Mouse (Mus musculus) kidney, postnatal 14 days (tissue): Measurements from ENCODE around the gene Sf3a3.

Source experiments
- DNase-seq: peaks from one replicate; pipeline ENCODE4 v3.0.0; 2022; ENCODE audit warnings: mixed read lengths

The Sf3a3 gene

DNA sequence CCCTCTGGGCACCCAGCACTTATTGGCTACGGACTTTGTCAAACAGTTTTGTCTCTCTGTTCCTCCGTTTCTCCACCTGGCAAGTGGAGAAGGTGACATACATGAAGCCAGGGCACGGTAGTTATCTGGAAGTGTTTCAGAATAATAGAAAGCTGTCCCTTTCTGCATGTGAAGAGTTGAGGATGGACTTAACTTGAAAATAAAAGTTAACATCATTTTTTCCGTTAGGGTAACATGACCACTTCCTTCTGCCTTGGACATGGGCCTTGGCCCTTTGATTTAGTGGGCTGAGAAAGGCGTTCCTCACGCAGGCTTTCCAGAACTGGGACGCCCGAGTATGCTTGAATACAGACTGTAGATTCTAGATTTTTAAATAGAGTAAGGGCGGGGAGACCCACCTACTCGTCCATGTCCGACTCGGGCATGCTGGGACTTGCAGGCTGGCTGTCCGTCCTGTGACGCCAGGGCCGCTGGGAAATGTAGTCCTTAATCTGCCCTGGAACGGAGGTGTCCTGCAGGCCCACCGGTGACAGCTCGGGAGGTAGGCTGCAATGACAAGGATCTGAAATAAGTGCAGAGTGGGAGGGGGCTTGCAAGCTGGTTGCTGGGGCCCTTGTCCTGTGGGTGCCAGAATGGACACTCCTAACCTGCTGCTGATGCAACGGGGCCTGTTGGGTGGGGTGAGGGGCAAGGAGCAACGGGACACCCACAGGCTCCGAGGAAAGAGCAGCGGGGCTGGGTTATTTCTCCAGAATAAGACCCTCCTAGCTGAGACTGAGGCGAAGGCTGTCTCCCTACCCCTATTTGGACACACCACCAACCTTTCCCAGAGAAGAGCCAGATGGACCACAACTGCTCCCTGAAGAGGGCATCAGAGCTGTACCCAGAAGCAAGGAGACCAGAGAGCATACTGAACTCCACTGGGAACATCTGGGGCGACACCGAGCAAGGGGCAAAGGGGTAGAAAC is 27.1 kb downstream of the Sf3a3 start, which contains the start of gene Inpp5b:
Gene Inpp5b, plus strand, starts transcription at position 475 of the 968 bp plus-strand sequence.
- peak; percentile 90 for DNase-seq

DNA sequence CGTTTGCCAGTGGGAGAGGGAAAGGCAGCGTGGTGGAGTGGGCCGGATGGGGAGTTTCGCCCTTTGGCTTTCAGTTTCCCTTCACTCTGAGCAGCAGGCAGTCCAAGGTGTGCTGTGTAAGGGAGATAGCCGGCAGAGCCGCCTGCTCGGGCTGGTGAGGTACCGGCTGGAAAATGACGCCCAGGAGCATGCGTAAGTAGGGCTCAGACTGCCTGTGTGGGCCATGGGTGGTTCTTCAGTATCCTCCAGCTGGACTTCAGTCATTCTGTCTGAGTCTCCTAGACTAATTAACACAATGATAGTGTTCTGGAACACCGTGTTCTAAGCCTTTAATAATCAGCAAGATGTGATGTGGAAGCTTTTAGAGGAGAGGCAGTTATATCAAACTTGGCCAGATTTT is 28.3 kb downstream of the Sf3a3 start:
- peak; percentile 54 for DNase-seq

DNA sequence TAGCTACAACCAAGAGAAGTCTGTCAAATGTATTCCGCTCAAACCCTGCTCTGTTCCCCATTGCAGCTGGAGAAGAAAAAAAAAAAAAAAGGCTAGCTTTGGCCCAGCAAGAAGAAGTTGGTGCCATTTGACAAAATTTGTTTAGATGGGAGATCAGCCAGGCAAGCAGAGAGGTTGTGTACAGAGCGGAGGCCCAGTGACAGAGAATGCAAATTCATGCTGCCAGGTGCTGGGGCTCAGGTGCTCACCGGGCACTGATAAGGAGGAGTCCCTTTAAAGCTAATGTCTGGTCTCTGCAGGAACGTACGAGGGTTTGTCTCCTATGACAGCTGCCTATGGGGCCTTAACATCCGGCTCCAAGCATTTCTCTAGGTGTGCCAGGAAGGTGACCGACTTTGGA is 32.0 kb downstream of the Sf3a3 start:
- DNase-seq: no peak

DNA sequence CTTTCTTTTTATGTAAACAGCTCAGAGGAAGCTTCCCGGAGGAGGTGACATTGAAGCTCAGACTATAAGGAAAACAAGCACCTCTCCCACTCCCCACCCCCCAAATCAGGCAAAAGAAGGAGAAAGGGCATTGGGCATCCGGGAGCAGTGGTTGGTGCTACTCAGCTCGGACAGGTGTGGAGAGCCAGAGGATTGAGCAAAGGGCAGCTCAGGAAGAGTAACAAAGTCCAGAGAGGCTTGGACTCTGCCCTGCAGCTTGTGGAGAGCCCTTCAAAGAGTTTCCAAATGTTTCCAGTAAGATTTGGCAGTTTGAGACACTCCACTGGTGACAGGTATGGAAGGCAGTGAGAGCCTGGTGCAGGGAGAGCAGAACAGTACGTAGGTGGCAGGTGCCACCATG is 33.3 kb downstream of the Sf3a3 start:
- DNase-seq: peak; percentile 71

DNA sequence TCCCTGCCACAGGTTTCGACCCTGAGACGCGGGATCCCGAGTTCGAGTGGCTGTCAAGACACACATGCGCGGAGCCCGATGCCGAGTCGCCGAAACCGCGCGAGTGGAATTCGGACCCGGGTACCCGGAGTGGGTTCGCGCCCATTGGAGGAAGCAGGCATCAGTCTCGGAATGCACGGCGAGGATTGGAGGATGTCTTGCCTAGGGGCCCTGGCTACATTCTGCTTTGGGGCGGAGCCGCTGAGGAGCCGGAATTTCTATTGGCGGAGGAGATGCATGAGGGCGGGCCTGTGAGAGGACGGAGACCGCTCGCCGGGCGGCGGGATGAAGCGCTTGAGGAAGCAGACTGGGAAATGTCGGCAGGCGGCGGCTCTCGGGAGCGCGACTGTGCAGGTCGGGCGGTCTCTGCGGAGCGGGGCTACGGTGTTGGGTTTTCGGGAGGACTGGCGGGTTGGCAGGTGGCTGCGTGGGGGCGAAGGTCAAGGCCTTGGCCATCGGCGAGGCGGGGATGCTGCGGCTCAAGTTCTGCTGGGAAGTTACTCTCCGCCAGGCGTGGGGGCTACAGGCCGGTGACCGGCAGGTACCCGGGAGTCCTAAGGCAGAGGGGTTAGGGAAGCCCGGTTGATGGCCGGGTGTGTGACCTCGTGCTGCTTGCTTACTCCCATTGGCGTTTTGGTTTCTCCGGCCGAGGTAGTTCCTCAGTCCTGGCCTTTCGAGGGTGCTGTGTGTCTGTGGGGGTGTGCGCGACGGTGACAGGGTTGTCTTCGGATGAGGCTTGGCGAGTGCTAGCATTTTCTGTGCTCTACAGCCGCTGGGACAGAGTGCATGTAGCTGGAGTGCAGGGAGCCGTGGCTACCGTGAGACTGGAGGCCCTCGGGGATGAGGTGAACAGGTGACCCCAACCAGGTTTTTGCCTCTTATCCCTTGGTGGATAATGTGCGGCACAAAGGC is 37.0 kb downstream of the Sf3a3 start:
- peak; percentile 99 for DNase-seq

DNA sequence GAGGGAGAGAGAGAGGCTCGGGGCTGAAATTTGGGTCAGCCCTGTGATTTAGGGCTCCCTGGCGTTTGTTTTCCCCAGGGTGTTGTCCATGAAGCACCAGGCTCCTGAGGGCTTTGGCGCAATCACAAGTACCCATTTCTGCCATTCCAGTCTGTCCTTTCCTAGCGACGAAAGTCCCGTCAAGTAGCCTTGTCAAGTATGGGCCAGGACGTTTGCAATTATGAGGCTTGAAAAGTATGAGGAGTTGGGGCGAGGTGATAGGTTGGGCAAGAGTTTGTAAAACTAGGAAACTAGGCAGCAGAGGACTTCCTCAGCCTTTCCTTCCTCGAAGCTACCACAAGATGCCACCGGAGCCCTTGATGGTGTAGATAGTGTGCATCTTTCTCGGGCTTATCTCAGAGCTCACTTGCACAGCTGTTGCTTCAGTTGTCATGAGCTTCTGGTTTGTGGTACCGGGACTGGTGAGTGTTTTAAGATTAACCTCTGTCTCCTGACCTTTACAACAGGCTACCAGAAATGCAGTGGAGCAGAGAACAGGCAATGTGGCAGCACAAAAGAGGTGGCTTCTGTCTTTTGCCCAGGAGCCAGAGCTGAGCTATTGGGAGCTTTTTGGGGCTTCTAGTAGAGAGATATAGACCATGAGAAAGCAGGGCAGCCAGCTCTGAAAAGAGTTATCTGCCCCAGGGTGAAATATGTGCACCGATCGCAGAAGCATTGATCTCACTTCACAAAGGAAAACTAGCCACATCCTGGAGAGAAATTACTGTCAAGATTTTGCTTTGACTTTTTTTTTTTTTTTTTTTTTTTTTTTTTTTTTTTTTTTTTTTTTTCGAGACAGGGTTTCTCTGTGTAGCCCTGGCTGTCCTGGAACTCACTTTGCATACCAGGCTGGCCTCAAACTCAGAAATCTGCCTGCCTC is 38.0 kb downstream of the Sf3a3 start:
- peak; percentile 36 for DNase-seq

DNA sequence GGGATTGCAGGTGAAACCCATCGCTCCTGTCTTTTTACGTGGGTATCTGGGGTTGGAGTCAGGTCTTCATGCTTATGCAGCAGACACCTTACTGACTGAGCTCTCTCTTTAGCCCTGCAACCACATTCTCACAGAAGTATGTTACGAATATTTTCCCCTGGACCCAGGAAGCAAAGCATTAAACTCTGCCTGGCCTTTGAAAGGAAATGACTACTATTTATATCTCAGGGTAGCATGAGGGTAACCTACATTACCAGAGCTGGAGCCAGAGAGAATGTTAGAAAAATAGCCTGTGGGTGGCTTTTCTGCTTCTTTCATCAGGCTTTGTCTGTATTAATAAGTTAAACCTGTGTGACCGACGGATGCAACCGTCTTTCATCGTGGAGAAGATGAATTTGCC is 41.0 kb downstream of the Sf3a3 start:
- DNase-seq: no peak

DNA sequence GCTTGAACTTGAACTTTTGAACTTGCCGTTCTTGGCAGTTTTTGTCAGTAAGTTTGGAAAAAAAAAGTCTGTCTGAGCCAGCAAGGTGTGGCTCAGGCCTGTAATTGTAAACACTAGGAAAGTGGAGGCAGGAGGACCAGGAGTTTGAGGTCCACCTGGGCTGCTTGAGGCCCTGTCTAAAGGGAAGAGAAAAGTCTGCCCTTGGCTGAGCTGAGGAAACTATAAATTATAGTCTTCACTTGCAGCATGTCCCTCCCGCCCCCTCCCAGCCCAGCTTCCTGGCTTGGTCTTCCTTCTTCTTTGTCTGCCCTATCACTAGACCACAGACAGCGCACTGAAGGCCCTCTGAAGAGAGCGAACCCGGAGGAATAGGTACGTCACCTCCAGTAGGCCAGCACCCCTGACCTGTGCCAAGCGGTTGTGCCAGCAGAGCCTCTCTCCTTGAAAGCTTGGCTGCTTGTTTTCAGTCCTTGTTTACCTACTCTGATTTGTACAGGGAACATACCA is 44.8 kb downstream of the Sf3a3 start:
- peak; percentile 47 for DNase-seq

DNA sequence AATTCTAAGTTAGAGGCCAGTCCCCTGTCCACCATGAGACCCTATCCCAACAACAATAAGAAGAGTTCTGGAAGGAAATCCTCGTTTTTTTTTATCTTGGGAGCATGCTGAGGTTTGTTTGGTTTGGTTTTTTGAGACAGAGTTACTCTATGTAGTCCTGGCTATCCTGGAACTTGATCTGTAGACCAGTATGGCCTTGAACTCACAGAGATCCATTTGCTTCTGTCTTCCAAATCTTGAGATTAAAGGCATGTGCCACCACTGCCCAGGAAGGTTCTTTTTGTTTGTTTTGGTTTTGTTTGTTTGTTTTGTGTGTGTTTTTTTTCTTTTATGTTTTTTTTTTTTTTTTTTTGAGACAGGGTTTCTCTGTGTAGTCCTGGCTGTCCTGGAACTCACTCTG is 46.6 kb downstream of the Sf3a3 start:
- no peak for DNase-seq

DNA sequence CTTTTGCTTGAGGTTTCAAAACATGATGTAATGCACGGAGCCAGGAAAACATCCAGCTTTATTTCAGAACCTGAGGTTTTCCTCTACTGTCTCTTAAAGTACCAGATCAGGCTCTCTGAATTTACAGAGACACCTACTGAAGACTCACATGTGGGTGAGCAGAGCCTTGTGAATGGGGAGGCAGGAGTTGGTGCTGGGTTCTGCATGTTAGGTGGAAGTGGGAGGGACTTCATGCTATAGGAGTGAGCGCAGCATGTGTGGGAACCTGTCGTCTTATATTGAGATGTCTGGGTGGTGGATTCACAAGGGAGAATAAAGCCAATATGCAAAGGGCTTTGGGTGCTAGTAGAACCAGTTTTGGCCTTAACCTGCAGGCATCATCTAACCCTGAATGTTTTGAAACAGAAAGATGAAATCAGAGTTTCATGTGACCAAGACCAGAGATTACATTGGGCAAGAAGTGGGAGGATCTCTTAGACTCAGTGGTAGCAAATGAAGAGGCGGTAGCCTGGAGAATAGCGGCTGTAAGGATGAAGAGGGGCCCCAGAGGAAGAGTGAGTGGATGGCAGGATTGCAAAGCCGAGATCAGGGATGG is 48.4 kb downstream of the Sf3a3 start:
- DNase-seq: no peak

DNA sequence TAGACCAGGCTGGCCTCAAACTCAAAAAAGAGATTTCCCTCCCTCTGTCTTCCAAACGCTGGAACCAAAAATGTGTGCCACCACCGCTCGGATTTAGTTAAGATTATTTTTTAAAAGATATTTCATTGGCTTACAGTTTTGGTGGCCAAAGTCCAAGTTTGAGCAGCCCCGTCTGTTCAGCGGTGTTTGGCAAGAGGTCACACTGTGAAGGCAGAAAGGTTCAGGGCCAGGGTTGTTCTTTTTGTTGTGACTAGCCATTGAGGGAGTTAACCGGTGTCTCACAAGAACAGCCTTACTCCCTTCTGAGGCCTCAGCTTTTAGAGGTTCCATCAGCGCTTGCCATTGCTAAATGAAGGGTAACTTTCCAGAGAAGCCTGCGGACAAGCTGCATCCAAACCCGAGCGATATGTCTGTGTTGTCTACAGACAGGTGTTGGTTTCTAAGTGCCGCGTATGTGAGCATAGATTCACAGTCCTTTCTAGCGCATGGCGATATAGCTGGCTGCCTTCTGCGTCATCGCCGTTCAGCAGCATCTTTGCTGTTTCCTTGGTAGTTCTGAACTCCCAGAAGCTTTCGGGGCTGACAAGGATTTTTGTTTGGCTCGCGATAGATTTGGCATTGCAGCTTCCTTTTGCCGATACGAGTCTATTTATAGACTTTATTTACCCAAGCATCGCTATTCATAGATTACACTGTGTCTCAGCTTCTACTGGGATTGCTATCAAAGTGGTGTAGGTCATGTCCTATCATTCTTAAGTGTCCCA is 51.4 kb downstream of the Sf3a3 start:
- DNase-seq: no peak

DNA sequence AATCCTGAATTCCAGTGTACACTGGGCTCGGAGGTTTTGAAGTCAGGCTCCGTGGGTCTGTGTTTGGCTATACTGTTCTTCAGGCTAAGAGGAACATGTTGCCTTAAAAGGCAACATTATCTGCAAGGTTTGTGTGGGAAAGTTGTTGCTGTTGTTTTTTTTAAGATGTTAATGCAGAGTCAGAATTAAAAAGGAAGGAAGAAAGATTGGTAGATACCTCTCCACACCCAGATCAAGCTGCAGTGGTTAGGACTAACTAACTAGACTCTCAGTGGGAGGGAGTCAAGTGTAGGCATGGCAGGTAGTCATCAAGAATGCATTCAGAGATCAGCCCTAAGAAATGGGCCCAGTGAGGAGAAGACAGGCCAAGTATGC is 52.0 kb downstream of the Sf3a3 start:
- no peak for DNase-seq

DNA sequence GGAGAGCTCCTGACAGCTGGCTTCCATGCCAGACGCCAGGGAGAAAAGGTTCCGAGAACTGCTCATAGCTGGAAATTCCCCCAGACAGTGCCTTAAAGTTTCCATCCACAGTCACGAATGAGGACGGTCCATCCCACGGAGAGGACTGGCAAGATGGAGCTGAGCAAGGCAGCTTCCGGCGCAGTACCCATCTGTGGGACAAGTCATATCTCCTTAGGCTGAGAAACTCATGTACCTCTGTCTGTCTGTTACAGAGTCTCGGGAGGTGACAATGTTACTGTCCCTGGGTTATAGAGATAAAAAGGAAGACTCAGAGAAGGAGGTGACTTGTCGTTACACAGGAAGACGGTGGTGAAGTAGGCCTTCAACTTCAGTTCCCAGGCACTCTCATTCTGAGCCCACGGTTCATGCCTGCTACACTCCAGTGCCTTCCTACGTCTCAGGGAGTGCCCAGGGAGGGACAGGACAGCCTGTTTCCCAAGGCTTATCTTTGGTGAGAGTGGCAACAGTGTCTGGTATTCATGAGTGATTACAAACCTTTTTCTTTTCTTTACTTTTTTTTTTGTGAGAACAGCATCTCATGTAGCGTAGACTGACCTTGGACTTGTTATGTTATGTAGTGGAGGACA is 54.5 kb downstream of the Sf3a3 start:
- no peak for DNase-seq

DNA sequence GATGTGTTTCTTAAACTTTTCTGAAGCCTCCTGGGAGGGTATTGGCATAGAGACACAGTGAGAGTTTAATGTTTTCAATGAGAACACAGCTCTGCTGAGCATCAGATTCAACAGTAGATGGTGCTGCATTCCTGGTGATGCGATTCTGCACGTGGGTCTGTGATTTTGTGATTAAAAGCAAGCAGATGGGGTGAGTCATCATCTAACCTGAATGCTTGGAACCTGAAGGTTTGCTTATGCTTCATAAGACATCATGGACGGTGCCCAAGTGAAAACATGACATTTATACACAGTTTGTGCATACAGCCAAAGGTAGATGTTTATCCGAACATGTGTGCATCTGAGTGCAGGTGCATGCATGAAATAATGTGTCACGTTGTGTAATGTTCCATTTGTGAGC is 56.0 kb downstream of the Sf3a3 start:
- no peak for DNase-seq

DNA sequence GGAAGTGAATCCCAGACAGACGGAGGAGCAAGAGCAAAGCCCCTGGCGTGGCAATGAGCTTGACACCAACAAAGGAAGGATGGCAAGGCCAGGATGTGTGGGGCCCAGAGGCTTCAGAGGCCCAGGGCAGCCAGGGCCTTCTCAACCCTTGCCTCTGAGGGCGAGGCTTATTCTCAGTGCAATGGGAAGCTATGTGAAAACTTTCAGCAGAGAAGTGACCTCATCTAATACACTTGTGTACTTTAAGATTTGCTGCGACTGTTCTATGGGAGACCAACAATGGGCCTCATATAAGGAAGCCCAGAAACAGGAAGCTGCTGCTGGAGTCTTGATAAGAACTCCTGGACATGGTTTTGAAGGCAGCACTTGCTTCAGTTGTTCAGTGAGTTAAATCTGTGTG is 57.5 kb downstream of the Sf3a3 start:
- DNase-seq: no peak

DNA sequence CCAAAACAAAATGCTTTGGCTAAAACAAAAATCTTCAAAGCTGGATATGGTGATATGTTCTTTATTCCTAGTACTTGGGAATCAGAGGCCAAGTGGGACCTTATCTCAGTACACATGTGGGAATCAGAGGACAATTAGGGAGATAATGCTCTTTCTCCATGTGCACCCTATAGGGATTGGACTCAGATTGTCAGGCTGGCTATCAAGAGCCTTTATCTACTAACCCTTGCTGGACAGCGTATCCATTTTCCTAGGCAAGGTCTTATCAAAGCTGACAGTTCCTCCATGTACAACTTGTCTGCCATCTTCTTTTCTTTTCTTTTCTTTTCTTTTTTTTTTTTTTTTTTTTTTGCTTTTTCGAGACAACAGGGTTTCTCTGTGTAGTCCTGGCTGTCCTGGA is 58.9 kb downstream of the Sf3a3 start:
- no peak for DNase-seq

DNA sequence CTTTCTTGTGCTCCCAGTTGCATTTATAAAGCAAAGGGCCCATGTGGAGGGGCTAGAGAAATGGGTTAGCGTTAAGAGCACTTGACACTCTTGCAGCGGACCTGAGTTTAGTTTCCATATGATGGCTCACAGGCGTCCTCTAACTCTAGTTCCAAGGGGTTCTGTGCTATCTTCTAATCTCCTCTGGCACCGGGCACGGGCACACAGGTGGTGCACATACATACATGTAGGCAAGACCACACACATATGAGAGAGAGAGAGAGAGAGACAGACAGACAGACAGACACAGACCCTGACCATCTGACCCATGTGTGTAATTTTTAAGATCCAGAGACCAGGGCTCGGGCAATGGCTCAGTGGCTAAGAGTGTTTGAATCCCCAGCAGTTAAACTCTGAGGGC is 59.4 kb downstream of the Sf3a3 start:
- no peak for DNase-seq

DNA sequence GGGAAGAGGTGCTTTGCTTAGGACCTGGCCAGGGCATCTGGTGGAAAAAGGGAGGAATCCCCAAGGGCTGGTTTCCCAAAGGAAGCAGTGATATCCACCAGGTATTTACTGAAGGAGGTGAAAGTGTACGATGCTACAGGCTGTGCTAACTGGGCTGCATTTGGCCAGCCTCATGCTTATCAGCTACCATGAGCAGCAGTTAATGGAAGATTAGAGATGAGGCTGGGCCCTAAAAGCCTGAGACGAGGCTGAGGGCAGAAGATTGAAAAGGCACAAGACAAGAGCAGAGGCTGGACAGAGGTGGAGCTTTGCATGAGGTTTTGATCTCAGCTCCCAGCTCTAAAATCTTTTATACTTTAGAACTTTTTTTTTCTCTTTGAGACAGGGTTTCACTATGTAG is 59.9 kb downstream of the Sf3a3 start:
- DNase-seq: no peak

DNA sequence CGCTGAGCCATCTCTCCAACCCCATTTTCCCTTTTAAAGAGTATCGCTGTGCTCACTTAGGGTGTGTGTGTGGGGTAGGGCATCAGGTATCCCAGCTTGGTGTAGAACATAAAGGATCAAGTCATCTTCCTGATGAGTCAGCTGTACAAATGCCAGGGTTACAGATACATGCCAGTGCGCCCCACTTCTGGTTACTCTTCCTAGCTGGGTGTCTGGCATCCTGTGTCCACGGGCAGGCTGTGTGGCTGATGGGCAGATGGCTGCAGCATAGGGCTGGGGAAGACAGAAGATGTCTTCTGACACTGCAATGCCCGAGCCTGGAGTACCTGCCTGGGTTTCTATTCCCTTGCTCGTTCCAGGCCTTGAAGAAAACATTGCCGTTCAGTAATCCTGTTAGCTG is 66.8 kb downstream of the Sf3a3 start:
- no peak for DNase-seq
